Mouse (Mus musculus) kidney, adult 2 months (tissue): Measurements from ENCODE around the gene Fam189b.
A peak's percentile ranks its signal among the peaks of the same experiment; 100 is the strongest.

Source experiments
- CTCF ChIP-seq: fragments of 200-500 bp; conservative IDR thresholded peaks from 2 replicates; pipeline ENCODE4 v1.5.1; 2011; ENCODE audit warnings: low read depth, mild to moderate bottlenecking, control low read depth, low read length, moderate library complexity, mixed read lengths; ENCODE audit not compliant: insufficient read depth, insufficient read length
- POLR2A ChIP-seq: fragments of 200-500 bp; IDR thresholded peaks from one replicate; pipeline ENCODE4 v1.6.1; 2011; ENCODE audit warnings: low read depth, low read length, control low read depth

- TF ChIP-seq CTCF, result no peak
- peak; percentile 30 for TF ChIP-seq POLR2A
Observed at GRCm38 (mm10) chr3:89177242-89178106, 5.5 kb upstream of the Fam189b start, which contains the start of gene Scamp3.
